Mouse (Mus musculus): ENCODE measurements around the gene Alox5. TPM values are rescaled to one million over a fixed set of nuclear protein-coding genes. Genes with fewer than 3 reads are reported as not detected.

The Alox5 gene
- total and polyA plus RNA-seq, 3 experiments, result 6.6 to 16.4 (median 14.3) TPM

GRCm38 (mm10) chr6:116402426-116402825 lies 58.6 kb downstream of the Alox5 start:
- 92% methylated on average over 3 of the region's 3 CpGs for WGBS
- intact Hi-C loops (cut with DNase I), result no loop called here
- Histone ChIP-seq H3K4me3 (no peak overlapping the region), H3K9ac (ENCODE audit: low read depth, low read length) (no peak overlapping the region), H3K27me3 (ENCODE audit: control insufficient read depth, insufficient read depth, low read length) (no peaks in the 10 kb centered on the region), H3K79me2 (replicated peaks; ENCODE audit: control insufficient read depth, insufficient read depth, low read length) (no peaks in the 10 kb centered on the region), H3K4me1 (ENCODE audit: control insufficient read depth, insufficient read depth, low read length) (no peaks in the 10 kb centered on the region), H3K27ac (no peak overlapping the region), H3K36me3 (ENCODE audit: control insufficient read depth, insufficient read depth, low read length) (no peaks in the 10 kb centered on the region)
- no peak for DNase-seq
- TF ChIP-seq POLR2A (IDR thresholded peaks at IDR 0.05; ENCODE audit: insufficient read depth, low read depth, low read length), result no peak
- TF ChIP-seq CTCF (IDR thresholded peaks at IDR 0.05), result no peak
- no peak for TF ChIP-seq EP300 (IDR thresholded peaks at IDR 0.05; ENCODE audit: insufficient read depth, low read depth, low read length)

- TF ChIP-seq POLR2A (IDR thresholded peaks at IDR 0.05; ENCODE audit: insufficient read depth, low read depth, low read length) (no peak), EP300 (IDR thresholded peaks at IDR 0.05; ENCODE audit: insufficient read depth, low read depth, low read length) (no peak), CTCF (IDR thresholded peaks at IDR 0.05) (no peak)
- DNase-seq, result no peak
- Histone ChIP-seq H3K4me3 (no peak overlapping the region), H3K27me3 (ENCODE audit: control insufficient read depth, insufficient read depth, low read length) (no peaks in the 10 kb centered on the region), H3K36me3 (ENCODE audit: control insufficient read depth, insufficient read depth, low read length) (no peaks in the 10 kb centered on the region), H3K79me2 (replicated peaks; ENCODE audit: control insufficient read depth, insufficient read depth, low read length) (no peaks in the 10 kb centered on the region), H3K27ac (no peak overlapping the region), H3K9ac (ENCODE audit: low read depth, low read length) (no peak overlapping the region), H3K4me1 (ENCODE audit: control insufficient read depth, insufficient read depth, low read length) (no peaks in the 10 kb centered on the region)
- intact Hi-C loops (cut with DNase I), result no loop called here
- WGBS, result 83% methylated on average over 12 of the region's 12 CpGs
Observed at GRCm38 (mm10) chr6:116401746-116402423, 59.1 kb downstream of the Alox5 start.

- Histone ChIP-seq H3K36me3 (ENCODE audit: control insufficient read depth, insufficient read depth, low read length) (no peaks in the 10 kb centered on the region), H3K4me1 (ENCODE audit: control insufficient read depth, insufficient read depth, low read length) (no peaks in the 10 kb centered on the region), H3K4me3 (no peak overlapping the region), H3K9ac (ENCODE audit: low read depth, low read length) (no peak overlapping the region), H3K27me3 (ENCODE audit: control insufficient read depth, insufficient read depth, low read length) (no peaks in the 10 kb centered on the region), H3K79me2 (replicated peaks; ENCODE audit: control insufficient read depth, insufficient read depth, low read length) (no peaks in the 10 kb centered on the region), H3K27ac (no peak overlapping the region)
- no peak for DNase-seq
- TF ChIP-seq POLR2A (IDR thresholded peaks at IDR 0.05; ENCODE audit: insufficient read depth, low read depth, low read length) (no peak), CTCF (IDR thresholded peaks at IDR 0.05) (no peak), EP300 (IDR thresholded peaks at IDR 0.05; ENCODE audit: insufficient read depth, low read depth, low read length) (no peak)
- intact Hi-C loops (cut with DNase I), result no loop called here
- 66% methylated on average over 2 of the region's 2 CpGs for WGBS
Observed at GRCm38 (mm10) chr6:116398136-116398535, 62.8 kb downstream of the Alox5 start.

GRCm38 (mm10) chr6:116397621-116398020 lies 63.4 kb downstream of the Alox5 start:
- no peak overlapping the region for H3K4me3 ChIP-seq
- H3K27me3 ChIP-seq (ENCODE audit: control insufficient read depth, insufficient read depth, low read length), result no peaks in the 10 kb centered on the region
- H3K4me1 ChIP-seq (ENCODE audit: control insufficient read depth, insufficient read depth, low read length), result no peaks in the 10 kb centered on the region
- WGBS, result 83% methylated on average over 6 of the region's 6 CpGs
- H3K9ac ChIP-seq (ENCODE audit: low read depth, low read length), result no peak overlapping the region
- H3K36me3 ChIP-seq (ENCODE audit: control insufficient read depth, insufficient read depth, low read length), result no peaks in the 10 kb centered on the region; the same call in 1 of the 2 replicates
- TF ChIP-seq POLR2A (IDR thresholded peaks at IDR 0.05; ENCODE audit: insufficient read depth, low read depth, low read length) (no peak), CTCF (IDR thresholded peaks at IDR 0.05) (no peak), EP300 (IDR thresholded peaks at IDR 0.05; ENCODE audit: insufficient read depth, low read depth, low read length) (no peak)
- H3K79me2 ChIP-seq (replicated peaks; ENCODE audit: control insufficient read depth, insufficient read depth, low read length), result no peaks in the 10 kb centered on the region
- no peak overlapping the region for H3K27ac ChIP-seq
- no peak for DNase-seq
- intact Hi-C loops (cut with DNase I), result no loop called here

GRCm38 (mm10) chr6:116394916-116395648 lies 65.9 kb downstream of the Alox5 start:
- TF ChIP-seq EP300 (IDR thresholded peaks at IDR 0.05; ENCODE audit: insufficient read depth, low read depth, low read length), result no peak

GRCm38 (mm10) chr6:116389481-116389880 lies 71.5 kb downstream of the Alox5 start:
- no peaks in the 10 kb centered on the region; the same call in 1 of the 2 replicates for H3K36me3 ChIP-seq (ENCODE audit: control insufficient read depth, insufficient read depth, low read length)
- no peaks in the 10 kb centered on the region for H3K4me1 ChIP-seq (ENCODE audit: control insufficient read depth, insufficient read depth, low read length)
- H3K9ac ChIP-seq (ENCODE audit: low read depth, low read length), result no peak overlapping the region
- TF ChIP-seq CTCF (IDR thresholded peaks at IDR 0.05) (no peak), EP300 (IDR thresholded peaks at IDR 0.05; ENCODE audit: insufficient read depth, low read depth, low read length) (no peak), POLR2A (IDR thresholded peaks at IDR 0.05; ENCODE audit: insufficient read depth, low read depth, low read length) (no peak)
- H3K79me2 ChIP-seq (replicated peaks; ENCODE audit: control insufficient read depth, insufficient read depth, low read length), result no peaks in the 10 kb centered on the region
- H3K27ac ChIP-seq, result no peak overlapping the region
- intact Hi-C loops (cut with DNase I), result no loop called here
- DNase-seq, result no peak
- no peaks in the 10 kb centered on the region for H3K27me3 ChIP-seq (ENCODE audit: control insufficient read depth, insufficient read depth, low read length)
- H3K4me3 ChIP-seq, result no peak overlapping the region

More at GRCm38 (mm10) chr6:116394916-116395648, 65.9 kb downstream of the Alox5 start:
- WGBS, result 85% methylated on average over 2 of the region's 2 CpGs
- intact Hi-C loops (cut with DNase I), result no loop called here
- Histone ChIP-seq H3K79me2 (replicated peaks; ENCODE audit: control insufficient read depth, insufficient read depth, low read length) (no peaks in the 10 kb centered on the region), H3K4me3 (no peak overlapping the region), H3K36me3 (ENCODE audit: control insufficient read depth, insufficient read depth, low read length) (no peaks in the 10 kb centered on the region; the same call in 1 of the 2 replicates), H3K9ac (ENCODE audit: low read depth, low read length) (no peak overlapping the region), H3K4me1 (ENCODE audit: control insufficient read depth, insufficient read depth, low read length) (no peaks in the 10 kb centered on the region), H3K27ac (no peak overlapping the region), H3K27me3 (ENCODE audit: control insufficient read depth, insufficient read depth, low read length) (no peaks in the 10 kb centered on the region)
- no peak for DNase-seq
